Mouse (Mus musculus): ENCODE data around the gene Pdgfd. TPM values are rescaled to one million over a fixed set of nuclear protein-coding genes. Genes with fewer than 3 reads are reported as not detected.

Gene Pdgfd
- total and polyA plus RNA-seq, 3 experiments, result not detected

DNA sequence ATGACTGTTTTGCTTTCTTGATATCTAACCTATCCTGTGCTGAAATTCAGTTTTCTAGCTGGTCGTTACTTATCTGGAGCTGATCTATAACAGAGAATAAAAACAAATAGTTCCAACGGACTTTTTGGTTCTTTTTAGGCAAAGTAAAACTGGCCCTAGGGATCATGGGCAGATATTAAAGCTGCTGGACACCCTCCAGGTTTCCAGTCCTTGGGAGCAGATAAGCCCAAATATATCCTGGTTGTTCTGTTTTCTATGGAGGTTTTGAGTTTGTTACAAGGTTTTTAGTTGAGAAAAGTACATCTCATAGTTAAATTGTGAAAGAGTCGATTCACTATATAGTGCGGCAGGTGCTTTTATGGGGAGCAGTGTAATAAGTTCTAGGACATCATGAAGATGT, 7.3 kb downstream of the Pdgfd start:
- H3K9me3 ChIP-seq (replicated peaks; ENCODE audit: low read length), result no peaks in the 10 kb centered on the region
- no peak overlapping the region for H3K4me3 ChIP-seq (replicated peaks in 1 of 3; ENCODE audit: low read depth in 2 of 3, low read length in 2 of 3, poor library complexity in 1 of 3)
- H3K27ac ChIP-seq (ENCODE audit: insufficient read depth, low read depth), result no peak overlapping the region
- DNase-seq (ENCODE audit: extremely low read depth), result no peak
- no peak overlapping the region for H3K4me2 ChIP-seq (ENCODE audit: insufficient read depth, low read depth, poor library complexity, severe bottlenecking)
- TF ChIP-seq ETS1 (conservative IDR thresholded peaks at IDR 0.05; ENCODE audit: low read depth, low read length) (no peak), USF1 (IDR thresholded peaks at IDR 0.05; ENCODE audit: low read depth, low read length) (no peak), HCFC1 (IDR thresholded peaks at IDR 0.05; ENCODE audit: low read depth, low read length) (no peak), PAX5 (IDR thresholded peaks at IDR 0.05; ENCODE audit: low read length) (no peak), POLR2AphosphoS2 (IDR thresholded peaks at IDR 0.05; ENCODE audit: low read depth, low read length) (no peak), IRF4 (IDR thresholded peaks at IDR 0.05; ENCODE audit: low read depth, low read length) (no peak), SMC3 (IDR thresholded peaks at IDR 0.05; ENCODE audit: low read depth, low read length) (no peak), JUND (conservative IDR thresholded peaks at IDR 0.05; ENCODE audit: low read depth, low read length) (no peak), MAZ (IDR thresholded peaks at IDR 0.05; ENCODE audit: low read depth, low read length) (no peak), MXI1 (IDR thresholded peaks at IDR 0.05; ENCODE audit: low read depth, low read length) (no peak), JUN (IDR thresholded peaks at IDR 0.05; ENCODE audit: insufficient read depth, low read depth, low read length) (no peak), EP300 (IDR thresholded peaks at IDR 0.05; ENCODE audit: low read length) (no peak), ELF1 (IDR thresholded peaks at IDR 0.05; ENCODE audit: low read depth, low read length) (no peak), RCOR1 (conservative IDR thresholded peaks at IDR 0.05; ENCODE audit: low read depth, low read length) (no peak), SIN3A (IDR thresholded peaks at IDR 0.05; ENCODE audit: low read length) (no peak), GABPA (IDR thresholded peaks at IDR 0.05; ENCODE audit: insufficient replicate concordance, low read depth, low read length) (no peak)
- in situ Hi-C loops (cut with MboI; ENCODE audit: low pct_ligation_motif_present, low pct_unique_long_range_greater_than_20kb, low sequenced_read_pairs), result no loop called here
- H3K4me1 ChIP-seq (ENCODE audit: control insufficient read depth in 1 of 2, insufficient read depth in 2 of 2), result no peaks in the 10 kb centered on the region
- no peaks in the 10 kb centered on the region for H3K79me2 ChIP-seq (replicated peaks; ENCODE audit: control insufficient read depth, extremely low read depth, insufficient read depth, poor library complexity, severe bottlenecking)
- no peak overlapping the region for H3K9ac ChIP-seq (ENCODE audit: insufficient read depth, low read depth)
- dilution Hi-C loops (cut with MboI; ENCODE audit: extremely low pct_ligation_motif_present, extremely low pct_unique_long_range_greater_than_20kb, low sequenced_read_pairs), result no loop called here
- no peaks in the 10 kb centered on the region for H3K36me3 ChIP-seq (replicated peaks in 1 of 2; ENCODE audit: control insufficient read depth in 1 of 2, insufficient read depth in 1 of 2, low read length in 1 of 2)
- H3K27me3 ChIP-seq (replicated peaks), result no peaks in the 10 kb centered on the region

DNA sequence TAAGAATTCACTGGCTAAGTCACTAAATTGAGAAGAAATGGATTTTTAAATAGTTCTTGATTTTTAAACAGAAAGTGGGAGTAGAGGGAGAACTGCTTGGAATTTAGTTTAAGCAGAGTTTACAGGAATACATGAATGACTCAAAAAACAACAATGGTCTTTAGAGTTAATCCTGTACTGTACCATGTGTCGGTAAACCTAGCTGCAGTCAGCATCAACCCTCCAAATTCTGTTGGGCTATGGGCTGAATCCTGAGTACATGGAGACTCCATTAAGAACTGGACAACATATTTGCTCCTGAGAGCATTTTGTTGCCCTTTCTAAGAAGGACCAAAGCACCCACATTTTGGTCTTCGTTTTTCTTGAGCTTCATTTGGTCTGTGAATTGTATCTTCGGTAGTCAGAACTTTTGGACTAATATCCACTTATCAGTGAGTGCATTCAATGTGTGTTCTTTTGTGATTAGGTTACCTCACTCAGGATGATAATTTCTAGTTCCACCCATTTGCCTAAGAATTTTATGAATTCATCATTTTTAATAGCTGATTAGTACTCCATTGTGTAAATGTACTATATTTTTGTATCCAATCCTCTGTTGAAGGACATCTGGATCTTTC, 14.0 kb downstream of the Pdgfd start:
- Histone ChIP-seq H3K4me1 (ENCODE audit: control insufficient read depth in 1 of 2, insufficient read depth in 2 of 2) (no peaks in the 10 kb centered on the region), H3K79me2 (replicated peaks; ENCODE audit: control insufficient read depth, extremely low read depth, insufficient read depth, poor library complexity, severe bottlenecking) (no peaks in the 10 kb centered on the region), H3K27me3 (replicated peaks) (no peaks in the 10 kb centered on the region), H3K27ac (ENCODE audit: insufficient read depth, low read depth) (no peak overlapping the region), H3K4me3 (replicated peaks in 1 of 3; ENCODE audit: low read depth in 2 of 3, low read length in 2 of 3, poor library complexity in 1 of 3) (no peak overlapping the region), H3K4me2 (ENCODE audit: insufficient read depth, low read depth, poor library complexity, severe bottlenecking) (no peak overlapping the region), H3K9ac (ENCODE audit: insufficient read depth, low read depth) (no peak overlapping the region), H3K36me3 (replicated peaks in 1 of 2; ENCODE audit: control insufficient read depth in 1 of 2, insufficient read depth in 1 of 2, low read length in 1 of 2) (no peaks in the 10 kb centered on the region), H3K9me3 (replicated peaks; ENCODE audit: low read length) (no peaks in the 10 kb centered on the region)
- in situ Hi-C loops (cut with MboI; ENCODE audit: low pct_ligation_motif_present, low pct_unique_long_range_greater_than_20kb, low sequenced_read_pairs), result no loop called here
- dilution Hi-C loops (cut with MboI; ENCODE audit: extremely low pct_ligation_motif_present, extremely low pct_unique_long_range_greater_than_20kb, low sequenced_read_pairs), result no loop called here
- DNase-seq (ENCODE audit: extremely low read depth), result no peak
- TF ChIP-seq BHLHE40 (IDR thresholded peaks at IDR 0.05; ENCODE audit: low read depth, low read length), result no peak
- TF ChIP-seq MAX (IDR thresholded peaks at IDR 0.05; ENCODE audit: low read length), result no peak
- no peak for TF ChIP-seq KAT2A (IDR thresholded peaks at IDR 0.05; ENCODE audit: insufficient replicate concordance, low read length)
- TF ChIP-seq CTCF (conservative IDR thresholded peaks at IDR 0.05 in 1 of 2, IDR thresholded peaks at IDR 0.05 in 1 of 2; ENCODE audit: low read depth in 2 of 2, low read length in 2 of 2), result no peak
- no peak for TF ChIP-seq ZMIZ1 (IDR thresholded peaks at IDR 0.05; ENCODE audit: low read depth, low read length)
